Mouse (Mus musculus) cerebellum, adult 2 months (tissue): ENCODE results near the gene Veph1.

Experiments
- CTCF ChIP-seq: fragments of 200-500 bp; IDR thresholded peaks from 2 replicates; pipeline ENCODE4 v1.5.1; 2011; ENCODE audit warnings: low read depth, mild to moderate bottlenecking, control low read depth, low read length, moderate library complexity, borderline replicate concordance; ENCODE audit not compliant: insufficient read depth
- POLR2A ChIP-seq: fragments of 200-500 bp; IDR thresholded peaks from 2 replicates; pipeline ENCODE4 v1.6.1; 2011; ENCODE audit warnings: low read length, control low read depth, borderline replicate concordance; ENCODE audit not compliant: insufficient read depth

- TF ChIP-seq CTCF: no peak
- no peak for TF ChIP-seq POLR2A
Observed at GRCm38 (mm10) chr3:66213524-66213923, 83.1 kb downstream of the Veph1 start.
